Mouse (Mus musculus) frontal cortex, adult 2 months (tissue): ENCODE data around the gene Cmtr2. TPM values are rescaled to one million over a fixed set of nuclear protein-coding genes. Genes with fewer than 3 reads are reported as not detected.

Experiments
- DNase-seq, 2 experiments: peaks; one replicate each; pipeline ENCODE4 v3.0.0; 2022; ENCODE audit warnings: low spot score in 1 of 2; ENCODE audit errors: extremely low spot score in 1 of 2
- polyA plus RNA-seq: library from polyadenylated mRNA; depleted of rRNA; stranded (reverse); fragments of >200 nt; gene quantifications from 2 replicates; pipeline ENCODE4 v1.2.3, GENCODE M21; 2012; rRNA removed

The Cmtr2 gene
- polyA plus RNA-seq, 1 experiment, result 12.0 TPM

- no peak for DNase-seq
Observed at GRCm38 (mm10) chr8:110247238-110247637, 31.8 kb downstream of the Cmtr2 start.

GRCm38 (mm10) chr8:110253986-110254385, 38.5 kb downstream of the Cmtr2 start:
- DNase-seq, result no peak

- DNase-seq, result no peak
Observed at GRCm38 (mm10) chr8:110265796-110266305, 50.4 kb downstream of the Cmtr2 start.

GRCm38 (mm10) chr8:110266741-110267140, 51.3 kb downstream of the Cmtr2 start, which contains the start of gene Hydin:
TSS of gene Hydin (plus strand) at chr8:110266977.
- DNase-seq, result peak; percentile 82 to 92

- DNase-seq, result no peak
Observed at GRCm38 (mm10) chr8:110267268-110267667, 51.8 kb downstream of the Cmtr2 start.

GRCm38 (mm10) chr8:110270659-110271058, 55.2 kb downstream of the Cmtr2 start:
- no peak for DNase-seq

- no peak for DNase-seq
Observed at GRCm38 (mm10) chr8:110273394-110273793, 57.9 kb downstream of the Cmtr2 start.

Other genes with a start within 250 kb of the Cmtr2 start
- 0.06 and 0.11 TPM in 2 replicates for gene Tat, start 225.2 kb upstream of the Cmtr2 start, polyA plus RNA-seq
- 0.10 and 0.21 TPM in 2 replicates for gene Chst4, start 175.9 kb upstream of the Cmtr2 start, polyA plus RNA-seq
- gene Zfp612, start 135.9 kb upstream of the Cmtr2 start, polyA plus RNA-seq, result 21.5 and 23.7 TPM in 2 replicates
- not detected in 2 replicates for gene Gm21964, start 114.5 kb upstream of the Cmtr2 start, polyA plus RNA-seq
- gene Gm17720, start 112.9 kb upstream of the Cmtr2 start, polyA plus RNA-seq, result not detected in 2 replicates
- 368 and 421 TPM in 2 replicates for gene Calb2, start 47.5 kb upstream of the Cmtr2 start, polyA plus RNA-seq
- gene Hydin, start 51.3 kb downstream of the Cmtr2 start, polyA plus RNA-seq, result 0.55 and 0.74 TPM in 2 replicates